Comparison of ENCODE assay signal across 17 mouse cellular contexts in the genomic region with DNA sequence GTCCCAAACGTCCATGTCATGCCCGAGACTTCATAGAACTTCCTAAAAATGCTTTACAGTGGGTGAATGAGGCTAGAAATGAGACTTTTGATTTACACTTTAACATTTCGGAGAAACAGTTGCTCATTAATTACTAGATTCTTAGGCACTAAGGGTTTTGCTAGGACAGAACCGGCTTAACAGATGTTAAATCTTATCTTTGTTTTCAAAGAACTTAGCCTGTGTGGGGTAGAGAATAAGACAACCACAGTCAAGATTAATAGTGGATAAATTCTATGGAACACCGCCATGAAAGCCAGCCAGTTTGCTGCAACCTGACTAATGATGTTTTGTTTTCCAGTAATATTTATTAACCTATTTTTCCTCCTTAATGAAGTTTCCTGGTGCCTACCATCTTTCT.
"Had no signal": no experiment of that assay in that cellular context is flagged by ENCODE, and none has a peak within 500 bp of the region (broad histone marks: within the 10 kb centered on the region; RNA-seq: fewer than 3 reads in every experiment).

No protein-coding gene starts in this region.

- H3K4me3 ChIP-seq: lung, embryonic 15.5 days; megakaryocyte, embryonic 14.5 days; midbrain, embryonic 13.5 days; midbrain, embryonic 15.5 days; neural tube, embryonic 12.5 days; stomach, embryonic 15.5 days had no signal

- ATAC-seq: lung, postnatal 0 days; midbrain, embryonic 13.5 days; midbrain, embryonic 15.5 days had no signal

- H3K36me3 ChIP-seq: lung, embryonic 15.5 days; midbrain, embryonic 13.5 days; midbrain, embryonic 15.5 days; neural tube, embryonic 12.5 days; stomach, embryonic 15.5 days had no signal

- H3K4me1 ChIP-seq: lung, embryonic 15.5 days; megakaryocyte, embryonic 14.5 days; midbrain, embryonic 13.5 days; midbrain, embryonic 15.5 days; neural tube, embryonic 12.5 days; stomach, embryonic 15.5 days had no signal

- H3K9me3 ChIP-seq: lung, embryonic 15.5 days; midbrain, embryonic 13.5 days; midbrain, embryonic 15.5 days; neural tube, embryonic 12.5 days; stomach, embryonic 15.5 days had no signal

- H3K4me2 ChIP-seq: lung, embryonic 15.5 days; midbrain, embryonic 11.5 days; midbrain, embryonic 13.5 days; midbrain, embryonic 15.5 days; neural tube, embryonic 12.5 days; stomach, embryonic 15.5 days had no signal

- DNase-seq: lung, adult 2 months; lung, postnatal 14 days; lung, postnatal 36 days; right cerebral cortex, postnatal 14 days; thymus, adult 2 months; thymus, postnatal 25 days; thymus, postnatal 4 days had no signal

- H3K9ac ChIP-seq: lung, embryonic 15.5 days; midbrain, embryonic 13.5 days; midbrain, embryonic 15.5 days; neural tube, embryonic 12.5 days; stomach, embryonic 15.5 days had no signal

- H3K27me3 ChIP-seq: lung, embryonic 15.5 days; megakaryocyte, embryonic 14.5 days; midbrain, embryonic 13.5 days; midbrain, embryonic 15.5 days; neural tube, embryonic 12.5 days; stomach, embryonic 15.5 days had no signal

- H3K27ac ChIP-seq: lung, embryonic 15.5 days; macrophage; midbrain, embryonic 13.5 days; midbrain, embryonic 15.5 days; neural tube, embryonic 12.5 days; stomach, embryonic 15.5 days; stomach, postnatal 0 days had no signal
